In the genomic region with DNA sequence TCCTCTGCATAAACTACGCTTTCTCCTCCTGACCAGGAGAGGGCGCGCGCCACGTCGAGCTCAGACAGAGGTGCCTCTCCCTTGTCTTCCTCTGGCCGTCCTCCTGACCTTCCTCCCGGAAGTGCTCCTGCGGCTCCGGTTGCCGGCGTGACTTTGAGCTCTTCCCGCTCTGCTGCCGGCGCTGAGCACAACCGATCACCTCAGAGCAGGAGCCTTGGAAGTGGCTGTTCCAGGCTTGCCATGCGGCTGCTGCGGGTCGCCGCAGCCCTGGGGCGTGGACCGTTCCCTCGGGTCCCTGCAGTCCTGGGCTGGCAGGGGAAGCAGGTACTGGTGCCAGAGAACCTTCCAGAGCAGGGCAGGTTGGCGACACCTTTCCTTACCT, we compare ENCODE assay signal across 8 mouse cellular contexts. TPM values are rescaled to one million over a fixed set of nuclear protein-coding genes. Genes with fewer than 3 reads are reported as not detected.
DNase-seq lines count a peak whose midpoint lies in the region; ATAC-seq and TF ChIP-seq lines count a peak whose summit lies in the region.

Gfm1 (plus strand) TSS at position 98 of the 382 bp plus-strand sequence.

- TF ChIP-seq POLR2A in MEL (IDR thresholded peaks at IDR 0.05; ENCODE audit: control insufficient read depth in 1 of 2, insufficient read depth in 1 of 2, low read depth in 1 of 2, low read length in 2 of 2, poor library complexity in 1 of 2) = peak; percentile 87 to 88
- peak; percentile 74; the same call in 1 of the 2 replicates for TF ChIP-seq POLR2A in cerebellum, adult 2 months (IDR thresholded peaks at IDR 0.05; ENCODE audit: borderline replicate concordance, insufficient read depth, low read length)

- H3K27ac ChIP-seq in MEL (ENCODE audit: control insufficient read depth, low read depth, low read length) = 0 out of 2 replicates have a peak within 1 kb of the TSS, but pooled peaks have one; percentile 37
- no peak within 1 kb of the TSS for H3K27ac ChIP-seq in cerebellum, adult 2 months (ENCODE audit: insufficient read depth, low read length)
- peak within 1 kb of the TSS; percentile 62; the same call in 1 of the 2 replicates for H3K27ac ChIP-seq in forebrain, postnatal 0 days (ENCODE audit: low read depth, low read length)
- 0 out of 2 replicates have a peak within 1 kb of the TSS, but pooled peaks have one; percentile 29 for H3K27ac ChIP-seq in lung, embryonic 15.5 days

- no peaks in the 10 kb centered on the region for H3K27me3 ChIP-seq in MEL (ENCODE audit: control insufficient read depth in 1 of 2, insufficient read depth in 2 of 2, low read length in 2 of 2)
- H3K27me3 ChIP-seq in cerebellum, adult 2 months (ENCODE audit: control insufficient read depth, insufficient read depth, low read length) = no peaks in the 10 kb centered on the region
- no peaks in the 10 kb centered on the region for H3K27me3 ChIP-seq in forebrain, postnatal 0 days (ENCODE audit: insufficient read depth, low read length)
- no peaks in the 10 kb centered on the region for H3K27me3 ChIP-seq in lung, embryonic 15.5 days

- peak; percentile 94 for DNase-seq in MEL (ENCODE audit: low read depth, low spot score)
- DNase-seq in cerebellum, adult 2 months = peak; percentile 90 to 91
- peak; percentile 91 for DNase-seq in forebrain, postnatal 0 days
- DNase-seq in heart, postnatal 4 days = peak; percentile 92
- DNase-seq in layer of hippocampus, adult 8-10 months (ENCODE audit: low spot score in 2 of 2) = peak; percentile 85 to 86
- DNase-seq in ovary, adult 18-20 months (ENCODE audit: low spot score) = peak; percentile 76
- DNase-seq in thymus, postnatal 0 days (ENCODE audit: low spot score) = peak; percentile 86

- no peak; the same call in 1 of the 2 replicates for TF ChIP-seq RAD21 in MEL (IDR thresholded peaks at IDR 0.05; ENCODE audit: low read depth, low read length)

- WGBS in cerebellum, adult 2 months = under 1% methylated on average over 24 of the region's 24 CpGs
- WGBS in forebrain, postnatal 0 days = 2% methylated on average over 24 of the region's 24 CpGs
- WGBS in lung, embryonic 15.5 days = 0% methylated on average over 24 of the region's 24 CpGs

- peaks cover 15% of the 10 kb centered on the region for H3K79me2 ChIP-seq in MEL (ENCODE audit: control insufficient read depth, insufficient read depth, low read length, poor library complexity)

- H3K4me2 ChIP-seq in forebrain, postnatal 0 days (ENCODE audit: low read depth) = peak within 1 kb of the TSS; percentile 83
- H3K4me2 ChIP-seq in lung, embryonic 15.5 days = peak within 1 kb of the TSS; percentile 66

- no peaks in the 10 kb centered on the region for H3K9me3 ChIP-seq in MEL (replicated peaks; ENCODE audit: insufficient read depth, low read length)
- no peaks in the 10 kb centered on the region for H3K9me3 ChIP-seq in forebrain, postnatal 0 days (ENCODE audit: low read length)
- H3K9me3 ChIP-seq in lung, embryonic 15.5 days = peaks cover 13% of the 10 kb centered on the region; the same call in 1 of the 2 replicates

- H3K4me3 ChIP-seq in MEL (ENCODE audit: control insufficient read depth in 1 of 2, insufficient read depth in 1 of 2, low read depth in 2 of 2, low read length in 2 of 2) = peak within 1 kb of the TSS; percentile 81 to 84
- peak within 1 kb of the TSS; percentile 70 for H3K4me3 ChIP-seq in cerebellum, adult 2 months (replicated peaks; ENCODE audit: insufficient read depth, low read depth, low read length)
- H3K4me3 ChIP-seq in forebrain, postnatal 0 days (ENCODE audit: low read depth, low read length) = peak within 1 kb of the TSS; percentile 96
- H3K4me3 ChIP-seq in lung, embryonic 15.5 days = peak within 1 kb of the TSS; percentile 95

- peak within 1 kb of the TSS; percentile 96 for H3K9ac ChIP-seq in MEL (ENCODE audit: control insufficient read depth, low read depth, low read length, poor library complexity, severe bottlenecking)
- peak within 1 kb of the TSS; percentile 83 for H3K9ac ChIP-seq in forebrain, postnatal 0 days
- H3K9ac ChIP-seq in lung, embryonic 15.5 days = peak within 1 kb of the TSS; percentile 89

- peaks cover 0 to 5% of the 10 kb centered on the region in 2 experiments; a peak in 2 of 4 replicates for H3K36me3 ChIP-seq in MEL (ENCODE audit: control insufficient read depth in 1 of 2, insufficient read depth in 2 of 2, low read length in 2 of 2)
- H3K36me3 ChIP-seq in forebrain, postnatal 0 days (ENCODE audit: insufficient read depth) = peaks cover 21% of the 10 kb centered on the region
- peaks cover 16% of the 10 kb centered on the region for H3K36me3 ChIP-seq in lung, embryonic 15.5 days

- peak; percentile 55 to 97 (median 87); a peak in 5 of 6 replicates for TF ChIP-seq CTCF in MEL (IDR thresholded peaks at IDR 0.05 in 2 of 3, conservative IDR thresholded peaks at IDR 0.05 in 1 of 3; ENCODE audit: control insufficient read depth in 1 of 3, insufficient read depth in 1 of 3, low read depth in 2 of 3, low read length in 3 of 3, poor library complexity in 1 of 3, severe bottlenecking in 1 of 3)
- TF ChIP-seq CTCF in cerebellum, adult 2 months (IDR thresholded peaks at IDR 0.05; ENCODE audit: borderline replicate concordance, insufficient read depth, low read depth, low read length) = peak; percentile 85
- TF ChIP-seq CTCF in forebrain, postnatal 0 days (IDR thresholded peaks at IDR 0.05; ENCODE audit: low read depth) = peak; percentile 95

- ATAC-seq in forebrain, postnatal 0 days = peak; percentile 98
- ATAC-seq in lung, embryonic 15.5 days (ENCODE audit: borderline replicate concordance, extremely low read depth, low FRiP score, low TSS enrichment) = peak; percentile 90

- no peak; a peak in 1 of 4 replicates for TF ChIP-seq EP300 in MEL (IDR thresholded peaks at IDR 0.05; ENCODE audit: low read depth in 1 of 2, low read length in 2 of 2)

- peaks cover 0 to 6% of the 10 kb centered on the region in 2 experiments; a peak in 3 of 4 replicates for H3K4me1 ChIP-seq in MEL (ENCODE audit: control insufficient read depth in 1 of 2, insufficient read depth in 2 of 2, low read length in 2 of 2)
- peaks cover 2% of the 10 kb centered on the region; the same call in 1 of the 2 replicates for H3K4me1 ChIP-seq in cerebellum, adult 2 months (ENCODE audit: control insufficient read depth, insufficient read depth, low read length)
- H3K4me1 ChIP-seq in forebrain, postnatal 0 days (ENCODE audit: insufficient read depth) = peaks cover 8% of the 10 kb centered on the region
- H3K4me1 ChIP-seq in lung, embryonic 15.5 days = peaks cover 10% of the 10 kb centered on the region

TF ChIP-seq in MEL, 35 proteins besides CTCF, POLR2A, EP300 and RAD21 (continues in another document):
- no peak for TF ChIP-seq ZC3H11A (IDR thresholded peaks at IDR 0.05; ENCODE audit: low read depth, low read length)
- TF ChIP-seq TAL1 (IDR thresholded peaks at IDR 0.05; ENCODE audit: low read length) = no peak
- TF ChIP-seq HCFC1 (IDR thresholded peaks at IDR 0.05; ENCODE audit: low read depth, low read length) = peak; percentile 93
- TF ChIP-seq TCF12 (IDR thresholded peaks at IDR 0.05; ENCODE audit: low read depth, low read length) = peak; percentile 45
- TF ChIP-seq USF1 (IDR thresholded peaks at IDR 0.05; ENCODE audit: low read depth, low read length) = peak; percentile 72
- TF ChIP-seq ZKSCAN1 (IDR thresholded peaks at IDR 0.05; ENCODE audit: low read depth, low read length) = no peak
- TF ChIP-seq MXI1 (IDR thresholded peaks at IDR 0.05; ENCODE audit: low read depth, low read length) = peak; percentile 98
- TF ChIP-seq JUND (IDR thresholded peaks at IDR 0.05; ENCODE audit: low read depth, low read length) = peak; percentile 31; the same call in 1 of the 2 replicates
- no peak for TF ChIP-seq TBP (IDR thresholded peaks at IDR 0.05; ENCODE audit: low read depth, low read length)
- TF ChIP-seq RCOR1 (IDR thresholded peaks at IDR 0.05; ENCODE audit: low read depth, low read length) = no peak
- peak; percentile 78; the same call in 1 of the 2 replicates for TF ChIP-seq GABPA (IDR thresholded peaks at IDR 0.05; ENCODE audit: low read depth, low read length)
- no peak for TF ChIP-seq MAZ (IDR thresholded peaks at IDR 0.05; ENCODE audit: low read depth, low read length)
- peak; percentile 87 for TF ChIP-seq NELFE (IDR thresholded peaks at IDR 0.05; ENCODE audit: low read depth, low read length)
- no peak for TF ChIP-seq UBTF (IDR thresholded peaks at IDR 0.05; ENCODE audit: borderline replicate concordance, insufficient read depth, low read depth, low read length)
- no peak for TF ChIP-seq BHLHE40 (IDR thresholded peaks at IDR 0.05; ENCODE audit: borderline replicate concordance, low read depth, low read length)
- TF ChIP-seq CHD2 (IDR thresholded peaks at IDR 0.05; ENCODE audit: low read length) = no peak
- TF ChIP-seq KAT2A (conservative IDR thresholded peaks at IDR 0.05; ENCODE audit: low read depth, low read length) = peak; percentile 72; the same call in 1 of the 2 replicates
- no peak for TF ChIP-seq E2F4 (IDR thresholded peaks at IDR 0.05; ENCODE audit: borderline replicate concordance, low read depth, low read length)
- no peak for TF ChIP-seq MYB (IDR thresholded peaks at IDR 0.05; ENCODE audit: low read depth, low read length)
- peak; percentile 80 for TF ChIP-seq POLR2AphosphoS2 (IDR thresholded peaks at IDR 0.05; ENCODE audit: low read length)
- TF ChIP-seq NRF1 (IDR thresholded peaks at IDR 0.05; ENCODE audit: insufficient read depth, low read depth, low read length, poor library complexity, severe bottlenecking) = no peak
- no peak for TF ChIP-seq MEF2A (IDR thresholded peaks at IDR 0.05; ENCODE audit: extremely low read depth, insufficient replicate concordance, low read depth, low read length, poor library complexity, severe bottlenecking)
- TF ChIP-seq USF2 (IDR thresholded peaks at IDR 0.05; ENCODE audit: borderline replicate concordance in 1 of 2, insufficient read depth in 1 of 2, low read depth in 1 of 2, low read length in 2 of 2) = no peak
- TF ChIP-seq SMC3 (IDR thresholded peaks at IDR 0.05; ENCODE audit: low read depth, low read length) = peak; percentile 59

RNA-seq across cellular contexts. Expression of gene Gfm1, which starts in this region (rescaled TPM):
- total RNA-seq in MEL (2012; rRNA removed) = 95.0 and 97.6 TPM in 2 replicates
- 100 to 1,000 TPM in 1 of 2 experiments, not detected in 1; 146 TPM for polyA plus RNA-seq in MEL (2012; ENCODE audit: insufficient read depth in 1 of 2, insufficient read length in 2 of 2, low read depth in 1 of 2, low replicate concordance in 2 of 2, missing spikeins in 1 of 2)
- polyA plus RNA-seq in cerebellum, adult 2 months (2012; rRNA removed) = 48.1 and 50.5 TPM in 2 replicates
- total RNA-seq in forebrain, postnatal 0 days (2014; rRNA removed) = 24.5 and 24.9 TPM in 2 replicates
- polyA plus RNA-seq in forebrain, postnatal 0 days (2015; fragmentation: Nextera tagmentation; extraction: Ambion mirVana) = 18.1 and 22.0 TPM in 2 replicates
- total RNA-seq in heart, postnatal 4 days (2021) = 100 to 1,000 TPM; 188 to 203 TPM
- 10 to 100 TPM; 48.5 to 53.2 (median 50.1) TPM for total RNA-seq in layer of hippocampus, adult 8-10 months (2022)
- polyA plus RNA-seq in lung, embryonic 15.5 days (2015; fragmentation: Nextera tagmentation; extraction: Ambion mirVana) = 42.8 and 49.0 TPM in 2 replicates
- 40.1 and 44.0 TPM in 2 replicates for polyA plus RNA-seq in thymus, postnatal 0 days (2015; fragmentation: Nextera tagmentation; extraction: Ambion mirVana)
